Mouse (Mus musculus) bone marrow, adult 2 months (tissue): ENCODE measurements at regions not wholly inside any gene's neighbourhood (a gene's known extent, or its start where the extent isn't known, plus 50 kb on each side); places are given as distances from the start of the nearest gene placed in this dataset.
"Not testable (repeated sequence)": the region's sequence is repeated elsewhere in the genome, so short reads cannot be mapped to it uniquely, and the experiment has no call there.

ENCODE experiments used
- H3K27ac ChIP-seq: fragments of 200-500 bp; 2 replicates; pipeline ENCODE4 v1.5.1; 2012; ENCODE audit warnings: low read depth, mild to moderate bottlenecking, control low read depth, inconsistent platforms, low read length; ENCODE audit not compliant: control insufficient read depth, poor library complexity, insufficient read depth
- H3K4me1 ChIP-seq: fragments of 200-500 bp; 2 replicates; pipeline ENCODE4 v1.6.1; 2011; ENCODE audit warnings: low read length; ENCODE audit not compliant: control insufficient read depth, insufficient read depth
- H3K4me3 ChIP-seq: fragments of 200-500 bp; replicated peaks from 2 replicates; pipeline ENCODE3; 2011; ENCODE audit warnings: mild to moderate bottlenecking, low read depth, low read length, control low read depth; ENCODE audit not compliant: control insufficient read depth
- CTCF ChIP-seq: fragments of 200-500 bp; IDR thresholded peaks from 2 replicates; pipeline ENCODE4 v1.5.1; 2011; ENCODE audit warnings: low read length, control low read depth; ENCODE audit not compliant: control insufficient read depth, insufficient read depth
- POLR2A ChIP-seq: fragments of 200-500 bp; IDR thresholded peaks from 2 replicates; pipeline ENCODE4 v1.6.1; 2011; ENCODE audit warnings: low read depth, mild to moderate bottlenecking, control low read depth, low read length, borderline replicate concordance; ENCODE audit not compliant: control insufficient read depth
- WGBS: fragments of 180-500 bp; shearing (Covaris S2); methylation state at CpG from one replicate; pipeline ENCODE4 v1.1.7; 2018; 5-methylcytosine and 5-hydroxymethylcytosine counted together

DNA sequence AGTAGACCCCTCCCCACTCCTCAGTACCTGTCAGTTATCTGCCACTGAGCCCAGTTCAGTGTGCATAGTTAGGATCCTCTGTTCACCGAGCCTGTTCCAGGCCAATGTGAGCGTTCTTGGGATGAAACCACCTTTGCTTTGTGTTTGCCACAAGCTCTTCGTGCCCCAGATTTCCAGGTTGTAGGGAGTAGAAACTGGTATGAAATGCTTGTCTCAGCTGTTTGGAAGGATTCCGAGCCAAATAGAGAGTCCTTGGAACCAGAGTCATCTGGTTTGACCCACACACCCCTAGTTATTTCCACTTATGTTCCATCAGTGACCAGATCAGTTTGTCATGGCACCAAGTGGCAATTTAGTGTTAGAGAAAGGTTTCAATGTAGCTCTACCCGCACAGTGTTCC is 171.2 kb upstream of the Kit start:
- no peak overlapping the region for H3K27ac ChIP-seq
- H3K4me1 ChIP-seq = no peaks in the 10 kb centered on the region; the same call in 1 of the 2 replicates
- TF ChIP-seq CTCF (no peak), POLR2A (no peak)
- 87% methylated on average over 5 of the region's 5 CpGs for WGBS
- H3K4me3 ChIP-seq = no peak overlapping the region

- Histone ChIP-seq H3K4me3 (no peak overlapping the region), H3K27ac (no peak overlapping the region), H3K4me1 (no peaks in the 10 kb centered on the region; the same call in 1 of the 2 replicates)
- TF ChIP-seq POLR2A = no peak
- TF ChIP-seq CTCF = no peak
- WGBS = 76% methylated on average over 9 of the region's 9 CpGs
Measured at GRCm38 (mm10) chr5:75404601-75405285, 170.0 kb upstream of the Kit start.

DNA sequence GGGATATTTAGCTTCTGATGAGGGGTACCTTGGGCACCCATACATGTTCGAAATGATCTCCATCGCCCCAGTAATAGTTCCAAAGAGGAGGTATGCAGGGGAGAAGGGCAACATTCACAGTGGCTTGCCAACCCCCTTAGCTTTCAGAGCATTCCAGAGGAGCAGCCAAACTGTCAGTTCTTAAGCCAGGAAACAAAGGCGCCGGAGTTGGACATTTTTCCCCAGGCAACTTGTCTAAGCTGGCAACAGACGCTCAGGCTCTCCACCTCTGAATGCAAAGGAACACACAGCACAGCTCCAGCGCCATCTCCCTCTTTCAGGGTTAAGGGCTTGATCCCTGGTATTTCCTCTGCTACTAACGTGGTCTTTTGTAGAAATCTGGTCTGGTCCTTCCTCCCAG is 169.2 kb upstream of the Kit start:
- Histone ChIP-seq H3K4me3 (no peak overlapping the region), H3K4me1 (no peaks in the 10 kb centered on the region; the same call in 1 of the 2 replicates), H3K27ac (no peak overlapping the region)
- TF ChIP-seq POLR2A (no peak), CTCF (no peak)
- WGBS = 85% methylated on average over 7 of the region's 7 CpGs

DNA sequence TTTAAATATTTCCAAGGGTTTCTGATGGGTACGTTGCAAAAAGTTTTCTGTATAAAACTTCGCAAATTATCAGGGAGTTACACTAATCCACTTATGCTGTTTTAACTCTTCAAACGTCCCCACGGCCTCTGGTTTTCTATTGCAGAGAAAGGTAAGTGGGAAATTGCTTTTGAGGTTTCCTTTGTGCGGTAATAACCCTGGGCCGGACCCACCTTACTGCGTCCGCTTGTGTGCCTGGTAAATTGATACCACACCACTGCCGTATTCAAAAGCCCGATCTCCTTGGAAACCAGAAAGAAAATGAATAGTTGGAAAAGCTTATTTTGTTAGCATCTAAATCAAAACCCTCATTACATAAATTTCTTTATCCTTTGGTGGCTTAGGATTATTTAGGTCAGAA is 167.0 kb upstream of the Kit start:
- H3K27ac ChIP-seq = no peak overlapping the region
- TF ChIP-seq POLR2A (no peak), CTCF (no peak)

GRCm38 (mm10) chr5:75410240-75411186 is 164.2 kb upstream of the Kit start:
- WGBS = 88% methylated on average over 24 of the region's 24 CpGs
- Histone ChIP-seq H3K4me1 (no peaks in the 10 kb centered on the region), H3K27ac (no peak overlapping the region)

More for the DNA sequence above, 167.0 kb upstream of the Kit start:
- 89% methylated on average over 10 of the region's 10 CpGs for WGBS
- Histone ChIP-seq H3K4me3 (no peak overlapping the region), H3K4me1 (no peaks in the 10 kb centered on the region)

DNA sequence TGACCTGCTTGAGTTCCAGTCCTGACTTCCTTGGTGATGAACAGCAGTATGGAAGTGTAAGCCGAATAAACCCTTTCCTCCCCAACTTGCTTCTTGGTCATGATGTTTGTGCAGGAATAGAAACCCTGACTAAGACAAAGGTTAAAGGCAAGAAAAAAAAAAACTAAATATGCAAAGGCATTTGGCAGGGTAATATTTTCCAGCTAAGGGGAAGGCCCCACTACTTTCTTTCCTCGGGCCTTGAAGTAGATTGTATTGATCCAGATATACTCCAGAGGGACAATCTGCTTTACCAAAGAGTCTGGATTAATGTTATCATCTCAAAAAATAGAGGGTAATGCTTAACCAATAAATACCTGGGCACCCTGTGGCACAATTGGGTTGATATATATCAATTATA is 155.4 kb upstream of the Kit start:
- 89% methylated on average over 2 of the region's 2 CpGs for WGBS
- not testable (repeated sequence) for H3K4me1 ChIP-seq, H3K27ac ChIP-seq, H3K4me3 ChIP-seq

More at GRCm38 (mm10) chr5:75410240-75411186, 164.2 kb upstream of the Kit start:
- H3K4me3 ChIP-seq = no peak overlapping the region
- TF ChIP-seq CTCF (no peak), POLR2A (no peak)

DNA sequence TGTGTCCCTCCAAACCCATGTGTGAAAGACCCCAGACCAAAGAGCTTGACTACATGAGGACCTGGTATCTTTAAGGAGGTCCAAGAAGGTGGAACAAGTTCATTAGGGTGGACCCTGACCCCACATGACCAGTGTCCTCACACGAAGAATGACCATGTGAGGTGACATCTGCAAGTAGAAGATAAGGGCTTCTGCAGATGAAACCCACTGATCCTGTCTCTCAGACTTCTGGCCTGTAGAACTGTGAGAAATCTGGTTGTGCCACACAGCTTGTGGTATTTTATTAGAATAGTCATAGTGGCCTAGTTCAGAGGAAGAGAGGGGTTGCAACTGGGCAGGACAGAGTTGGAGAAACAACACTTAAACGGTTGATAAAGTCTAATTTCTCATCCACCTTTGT is 141.8 kb upstream of the Kit start:
- WGBS = 52% methylated on average over 2 of the region's 2 CpGs
- TF ChIP-seq POLR2A = no peak
- no peak for TF ChIP-seq CTCF
- Histone ChIP-seq H3K4me3 (no peak overlapping the region), H3K4me1 (no peaks in the 10 kb centered on the region), H3K27ac (no peak overlapping the region)

DNA sequence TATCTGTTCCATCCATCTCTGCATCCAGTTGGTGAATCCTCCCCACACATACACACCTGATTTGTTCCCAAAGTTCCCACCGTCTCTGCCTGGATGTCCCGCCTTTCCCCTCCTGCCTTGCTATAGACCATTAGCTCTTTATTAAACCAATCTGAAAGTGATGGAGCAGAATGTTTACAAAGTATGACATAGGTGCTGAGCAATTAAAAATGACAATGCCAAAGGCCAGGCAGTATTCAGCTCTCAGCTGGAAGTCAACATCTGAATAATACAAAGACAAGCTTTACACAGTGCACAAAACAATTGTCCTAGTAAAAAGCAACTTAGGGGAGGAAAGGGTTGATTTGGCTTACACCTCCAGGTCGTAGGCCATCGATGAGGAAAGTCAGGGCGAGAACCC is 136.8 kb upstream of the Kit start:
- no peaks in the 10 kb centered on the region for H3K4me1 ChIP-seq
- H3K27ac ChIP-seq = no peak overlapping the region
- H3K4me3 ChIP-seq = no peak overlapping the region
- 87% methylated on average over 5 of the region's 5 CpGs for WGBS
- no peak for TF ChIP-seq POLR2A
- no peak for TF ChIP-seq CTCF
